Mouse (Mus musculus): ENCODE measurements at regions not wholly inside any gene's neighbourhood (a gene's known extent, or its start where the extent isn't known, plus 50 kb on each side); places are given as distances from the start of the nearest gene placed in this dataset.

DNA sequence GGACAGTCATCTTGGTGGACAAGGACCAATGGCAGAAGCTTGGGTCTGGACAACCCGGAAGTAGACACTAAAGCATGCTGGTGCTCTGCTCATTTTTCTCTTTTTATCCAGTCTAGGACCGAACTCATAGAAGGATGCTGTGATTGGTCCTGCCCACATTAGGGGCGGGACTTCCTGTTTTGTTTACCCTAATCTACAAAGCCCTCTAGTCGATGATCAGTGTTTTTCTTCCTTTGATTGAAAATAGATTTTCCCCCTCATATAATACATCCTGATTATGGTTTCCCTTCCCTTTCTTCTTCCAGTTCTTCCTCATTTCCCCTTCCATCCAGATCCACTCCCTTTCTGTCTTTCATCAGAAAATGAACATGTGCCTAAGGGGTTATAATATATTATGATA lies 175.0 kb upstream of the Stt3b start:
- no peak for DNase-seq

- DNase-seq: no peak
These were observed 177.0 kb upstream of the Stt3b start for GRCm38 (mm10) chr9:115487175-115487760.

GRCm38 (mm10) chr9:115488913-115489809 lies 178.9 kb upstream of the Stt3b start:
- DNase-seq: no peak

DNA sequence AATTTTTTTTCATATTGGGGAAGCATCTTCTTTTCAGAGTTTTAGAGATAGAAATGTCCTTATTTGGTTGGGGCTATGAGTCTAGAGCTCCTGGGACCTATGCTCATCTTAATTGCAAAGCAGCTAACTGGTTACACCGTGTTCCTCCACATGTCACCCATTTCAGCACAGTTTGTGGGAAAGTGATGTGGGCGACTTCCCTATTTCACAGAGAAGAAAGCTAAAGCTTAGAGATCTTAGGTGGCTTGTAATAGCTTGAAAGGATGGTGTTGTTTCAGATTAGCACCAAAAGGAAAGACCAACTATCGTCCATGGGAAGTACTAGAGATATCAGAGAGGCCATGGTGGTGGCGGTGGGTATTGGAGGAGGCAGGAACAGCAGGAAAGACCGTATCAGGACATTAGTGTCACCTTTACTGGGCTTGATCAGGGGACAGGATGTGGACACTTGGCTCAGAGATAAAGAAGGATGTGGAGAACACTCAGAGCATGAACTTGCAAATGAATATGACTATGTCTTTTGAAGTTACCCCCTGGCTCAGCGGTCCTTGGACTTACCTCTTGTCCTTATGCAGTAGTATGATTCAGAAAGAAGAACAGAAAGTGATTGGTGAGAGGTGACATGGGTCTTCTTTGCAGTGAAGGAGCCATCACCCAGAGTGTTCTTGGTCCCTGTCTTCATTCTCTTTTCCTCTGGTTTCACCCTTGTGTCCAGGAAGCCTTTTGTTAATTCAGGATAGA lies 182.4 kb upstream of the Stt3b start:
- DNase-seq: no peak

DNA sequence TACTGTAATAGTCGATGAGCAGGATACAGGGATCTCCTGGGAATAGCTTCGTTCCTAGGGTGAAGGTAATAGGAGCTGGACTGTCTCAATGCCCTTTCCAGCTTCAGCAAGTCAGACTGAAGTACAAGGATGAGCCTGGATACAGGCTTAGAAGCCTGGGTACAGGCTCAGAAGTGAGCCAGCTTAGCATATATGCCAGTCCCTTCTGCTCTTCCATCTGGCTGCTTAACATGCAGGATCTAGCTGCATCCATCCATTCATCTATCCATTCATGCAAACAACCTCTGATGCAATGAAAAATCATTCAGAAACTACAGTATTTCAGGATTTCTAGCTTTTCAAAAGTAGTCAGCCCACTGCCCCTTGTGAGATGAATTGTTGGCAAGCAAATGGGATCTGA lies 183.5 kb upstream of the Stt3b start:
- no peak for DNase-seq

DNA sequence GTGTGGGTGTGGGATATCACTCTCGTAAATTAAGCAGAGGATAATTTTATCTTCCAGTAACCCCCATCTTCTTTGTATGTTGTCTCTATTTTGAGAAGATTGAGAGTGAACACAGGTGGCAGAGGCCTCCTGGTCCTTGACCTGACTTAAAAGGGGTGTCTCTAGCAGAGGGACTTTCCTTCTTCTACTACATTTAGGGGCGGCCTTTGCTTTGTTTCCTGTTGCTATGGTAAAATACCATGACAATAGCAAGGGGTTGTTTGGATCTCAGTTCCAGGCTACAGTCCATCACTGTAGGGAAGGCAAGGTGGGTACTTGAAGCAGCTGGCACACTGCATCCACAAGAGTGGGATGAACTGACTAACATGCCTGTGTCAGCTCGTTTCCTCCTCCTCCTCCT lies 189.3 kb upstream of the Stt3b start:
- DNase-seq: no peak

DNA sequence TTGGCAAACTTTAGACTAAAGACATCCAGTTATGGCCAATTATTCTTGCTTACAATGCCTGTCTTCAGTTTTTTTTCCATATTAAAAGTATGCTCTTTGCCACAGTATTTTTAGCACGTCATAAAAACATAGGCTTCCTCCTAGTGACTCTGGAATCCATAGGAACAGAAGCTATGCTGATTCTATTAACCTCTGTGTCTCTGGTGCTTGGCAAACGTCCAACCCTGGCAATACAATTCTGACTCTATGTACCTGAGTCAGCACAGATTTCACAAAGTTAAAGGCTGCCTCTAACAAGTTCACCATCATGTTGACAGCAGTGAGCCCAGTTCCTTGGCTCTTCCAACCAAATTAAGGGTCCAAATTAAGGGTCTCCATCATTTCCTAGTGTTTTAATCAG lies 194.6 kb upstream of the Stt3b start:
- no peak for DNase-seq

- no peak for DNase-seq
These were observed 197.0 kb upstream of the Stt3b start for GRCm38 (mm10) chr9:115507131-115507689.

DNA sequence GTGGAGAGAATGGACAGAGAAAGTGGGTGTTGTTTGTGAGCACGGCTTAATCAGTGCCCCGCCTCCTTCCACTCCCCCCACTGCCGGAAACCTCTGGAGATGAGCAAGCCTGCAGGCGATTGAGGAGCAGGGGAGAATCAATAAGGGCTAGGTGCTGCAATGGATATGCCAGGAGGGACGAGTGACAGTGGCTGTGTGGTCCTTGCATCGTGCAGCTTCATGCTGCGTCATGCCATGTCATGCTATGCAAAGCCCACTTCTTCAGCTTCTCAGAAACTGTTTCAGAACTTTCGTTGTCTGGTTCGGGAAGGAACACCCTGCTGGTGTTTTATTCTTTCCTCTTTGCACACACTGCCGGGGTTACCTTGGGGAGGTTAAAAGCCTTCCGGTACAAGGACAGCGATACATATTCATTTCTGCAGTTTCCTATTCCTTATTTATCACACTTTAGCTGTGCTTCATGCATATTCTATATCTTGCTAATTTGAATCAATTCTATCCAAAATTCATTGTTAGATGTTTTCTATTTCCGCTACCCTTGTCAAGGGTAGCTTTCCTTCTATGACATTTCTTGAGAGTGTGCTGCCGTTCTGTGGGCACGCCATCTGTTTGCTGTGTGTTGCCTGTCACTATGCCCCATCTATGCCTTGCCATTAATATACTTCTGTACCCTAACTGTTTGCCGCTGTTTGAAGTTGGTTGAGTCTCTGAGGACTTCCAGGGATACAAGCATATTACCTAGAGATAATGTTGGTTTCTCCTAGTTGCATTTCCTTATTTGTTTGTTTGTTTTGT lies 202.8 kb upstream of the Stt3b start:
- DNase-seq: no peak

DNA sequence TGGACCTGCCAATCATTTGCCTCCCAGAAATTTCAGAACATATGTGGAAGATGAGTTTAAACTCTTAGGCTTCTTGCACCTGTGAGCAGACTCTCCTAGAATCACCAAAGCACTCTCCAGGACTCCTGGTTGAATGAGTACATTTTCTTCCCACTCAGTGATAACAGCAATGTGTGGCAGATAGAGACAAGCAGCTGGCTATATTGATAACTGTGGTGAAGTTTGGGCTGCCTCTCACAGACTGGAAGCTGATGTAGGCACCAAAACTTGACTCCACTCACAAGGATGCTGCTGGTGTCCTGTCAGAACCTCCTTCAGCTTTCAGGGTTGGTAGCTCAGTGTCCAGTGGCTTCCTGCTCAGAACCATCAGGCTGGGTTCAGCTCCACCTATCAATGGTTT lies 207.7 kb upstream of the Stt3b start:
- DNase-seq: no peak

GRCm38 (mm10) chr9:115524161-115524560 lies 213.9 kb upstream of the Stt3b start:
- no peak for DNase-seq

GRCm38 (mm10) chr9:115524591-115524990 lies 214.4 kb upstream of the Stt3b start:
- DNase-seq: no peak

GRCm38 (mm10) chr9:115526322-115526721 lies 216.1 kb upstream of the Stt3b start:
- DNase-seq: no peak

- peak; percentile 10 for DNase-seq
These were observed 216.8 kb upstream of the Stt3b start for GRCm38 (mm10) chr9:115526981-115527380.

DNA sequence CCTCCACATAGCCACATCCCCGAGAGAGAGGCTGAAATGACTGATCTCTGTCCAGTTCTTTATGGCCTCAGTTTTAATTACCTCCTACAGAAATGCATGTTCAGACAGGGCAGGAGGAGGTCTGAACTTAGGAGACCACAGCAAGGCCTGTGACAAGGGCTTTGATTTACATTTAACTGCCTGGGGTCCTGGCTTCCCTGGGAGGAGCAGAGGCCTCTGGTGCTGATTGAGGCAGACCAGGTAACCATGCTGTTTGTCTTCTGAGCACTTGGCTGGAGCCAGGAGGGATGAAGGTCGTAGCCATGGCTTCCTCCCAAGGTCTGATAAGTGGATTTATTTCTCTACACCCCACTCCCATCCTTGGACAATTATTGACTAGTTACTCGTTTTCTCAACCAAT lies 224.0 kb upstream of the Stt3b start:
- no peak for DNase-seq

- peak; percentile 63 for DNase-seq
These were observed 233.4 kb upstream of the Stt3b start for GRCm38 (mm10) chr9:115543665-115544064.

GRCm38 (mm10) chr9:115545178-115545577 lies 235.0 kb upstream of the Stt3b start:
- no peak for DNase-seq

- no peak for DNase-seq
These were observed 235.6 kb upstream of the Stt3b start for GRCm38 (mm10) chr9:115545792-115546191.

GRCm38 (mm10) chr9:115547625-115548325 lies 237.6 kb upstream of the Stt3b start:
- DNase-seq: no peak

- no peak for DNase-seq
These were observed 238.6 kb upstream of the Stt3b start for GRCm38 (mm10) chr9:115548722-115549349.

DNA sequence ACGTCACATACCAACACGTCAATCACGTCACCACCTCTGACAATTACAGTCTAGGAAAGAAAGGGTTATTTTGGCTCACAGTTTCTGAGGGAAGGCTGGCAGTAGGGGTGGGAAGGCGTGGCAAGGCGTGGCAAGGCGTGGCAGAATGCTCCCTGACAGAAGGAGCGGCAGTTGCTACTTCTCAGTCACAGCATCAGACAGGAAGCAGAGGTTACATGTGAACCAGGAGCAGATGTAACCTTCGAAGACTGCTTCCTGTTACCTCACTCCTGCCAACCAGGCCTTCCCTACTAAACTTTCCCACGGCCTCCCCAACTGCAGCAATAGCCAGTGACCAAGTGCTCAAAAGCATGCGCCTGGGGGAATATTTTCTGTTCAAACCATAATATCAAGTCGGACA lies 240.9 kb upstream of the Stt3b start:
- DNase-seq: no peak

DNA sequence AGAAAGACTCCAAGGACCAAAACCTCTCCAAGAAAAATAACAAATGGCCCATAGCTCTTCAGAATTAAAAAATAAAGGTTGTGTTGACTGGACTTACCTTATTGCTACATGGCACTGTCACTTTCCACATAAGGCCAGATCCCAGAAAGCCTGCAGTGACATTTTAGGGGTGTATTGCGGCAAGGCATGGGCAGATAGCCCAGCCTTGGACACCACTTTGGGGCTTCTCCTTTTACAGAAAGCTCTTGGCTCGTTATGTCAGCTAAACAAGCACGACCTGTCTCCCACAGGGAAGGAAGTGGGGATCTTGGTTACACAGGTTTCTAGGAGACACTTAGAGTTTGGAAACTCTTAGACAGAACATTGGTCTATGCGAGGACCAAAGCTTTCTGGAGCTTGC lies 241.3 kb upstream of the Stt3b start:
- DNase-seq: no peak
